Mouse (Mus musculus): Measurements from ENCODE around the gene Srrt. TPM values are rescaled to one million over a fixed set of nuclear protein-coding genes. Genes with fewer than 3 reads are reported as not detected.

Gene Srrt
- polyA plus RNA-seq, 1 experiment: 461 TPM

DNA sequence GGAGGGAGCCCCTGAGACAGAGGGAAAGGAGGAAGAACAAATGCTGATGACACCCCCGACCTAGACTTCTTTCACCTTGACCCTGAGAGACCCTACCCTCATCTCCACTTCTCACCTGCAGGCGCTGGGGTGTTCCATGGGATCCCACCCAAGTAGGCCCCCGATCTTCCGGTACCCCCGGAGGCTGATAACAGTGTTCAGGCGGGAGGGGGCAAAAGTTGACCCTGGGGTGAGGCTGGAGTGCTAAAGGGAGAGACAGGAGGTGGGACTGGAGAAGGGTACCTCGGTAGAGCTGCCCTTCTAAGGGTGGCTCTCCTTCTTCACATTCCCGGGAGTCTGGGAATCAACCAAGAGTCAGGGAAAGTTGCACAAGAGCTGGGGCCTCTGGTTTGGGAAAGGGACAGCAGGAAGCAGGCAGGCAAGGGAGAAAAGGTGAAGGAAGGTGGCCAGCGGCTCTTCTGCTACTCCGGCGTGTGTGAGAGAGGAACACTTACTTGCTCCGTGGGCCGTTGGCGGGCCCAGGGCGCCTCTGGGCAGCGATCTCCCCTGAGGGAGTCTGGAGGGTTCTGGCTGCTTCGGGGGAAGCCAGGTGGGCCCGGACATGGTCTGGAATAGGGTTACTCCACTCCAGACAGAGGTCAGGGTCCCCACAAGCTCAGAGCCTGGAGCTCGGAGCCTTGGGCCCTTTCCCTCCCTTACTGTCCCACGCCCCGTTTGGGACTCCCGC, 6.2 kb upstream of the Srrt start:
- Histone ChIP-seq H3K4me1 (ENCODE audit: control insufficient read depth, insufficient read depth, low read length) (peaks cover 1% of the 10 kb centered on the region; the same call in 1 of the 2 replicates), H3K4me3 (replicated peaks; ENCODE audit: control insufficient read depth, low read depth, low read length) (peak overlapping the region; percentile 1), H3K27ac (ENCODE audit: control insufficient read depth, insufficient read depth, low read depth, low read length, poor library complexity) (no peak overlapping the region; the same call in 1 of the 2 replicates)
- 6% methylated on average over 22 of the region's 22 CpGs for WGBS
- TF ChIP-seq CTCF (IDR thresholded peaks at IDR 0.05; ENCODE audit: control insufficient read depth, insufficient read depth, low read length) (no peak), POLR2A (IDR thresholded peaks at IDR 0.05; ENCODE audit: borderline replicate concordance, control insufficient read depth, low read depth, low read length) (no peak)

DNA sequence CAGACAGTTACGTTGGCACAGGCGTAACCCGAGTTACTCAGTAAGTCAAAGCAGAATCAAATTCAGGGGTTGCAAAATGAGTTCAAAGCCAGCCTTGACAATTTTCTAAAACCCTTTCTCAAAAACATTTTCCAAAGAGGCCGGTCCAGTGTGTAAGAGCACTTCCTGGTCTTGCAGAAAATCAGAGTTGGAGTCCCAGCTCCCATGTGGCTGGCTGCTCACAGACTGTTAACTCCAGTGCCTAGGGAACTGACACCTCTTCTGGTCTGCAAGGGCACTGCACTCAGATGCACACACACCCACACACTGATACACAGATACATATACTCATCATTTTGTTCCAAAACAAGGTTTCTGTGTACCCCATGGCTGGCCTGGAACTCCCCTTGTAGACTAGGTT, 882 bp upstream of the Srrt start:
- TF ChIP-seq CTCF (IDR thresholded peaks at IDR 0.05; ENCODE audit: control insufficient read depth, insufficient read depth, low read length) (no peak), POLR2A (IDR thresholded peaks at IDR 0.05; ENCODE audit: borderline replicate concordance, control insufficient read depth, low read depth, low read length) (no peak)
- Histone ChIP-seq H3K4me1 (ENCODE audit: control insufficient read depth, insufficient read depth, low read length) (peaks cover 3% of the 10 kb centered on the region), H3K4me3 (replicated peaks; ENCODE audit: control insufficient read depth, low read depth, low read length) (no peak overlapping the region), H3K27ac (ENCODE audit: control insufficient read depth, insufficient read depth, low read depth, low read length, poor library complexity) (no peak overlapping the region)
- 93% methylated on average over 4 of the region's 4 CpGs for WGBS

DNA sequence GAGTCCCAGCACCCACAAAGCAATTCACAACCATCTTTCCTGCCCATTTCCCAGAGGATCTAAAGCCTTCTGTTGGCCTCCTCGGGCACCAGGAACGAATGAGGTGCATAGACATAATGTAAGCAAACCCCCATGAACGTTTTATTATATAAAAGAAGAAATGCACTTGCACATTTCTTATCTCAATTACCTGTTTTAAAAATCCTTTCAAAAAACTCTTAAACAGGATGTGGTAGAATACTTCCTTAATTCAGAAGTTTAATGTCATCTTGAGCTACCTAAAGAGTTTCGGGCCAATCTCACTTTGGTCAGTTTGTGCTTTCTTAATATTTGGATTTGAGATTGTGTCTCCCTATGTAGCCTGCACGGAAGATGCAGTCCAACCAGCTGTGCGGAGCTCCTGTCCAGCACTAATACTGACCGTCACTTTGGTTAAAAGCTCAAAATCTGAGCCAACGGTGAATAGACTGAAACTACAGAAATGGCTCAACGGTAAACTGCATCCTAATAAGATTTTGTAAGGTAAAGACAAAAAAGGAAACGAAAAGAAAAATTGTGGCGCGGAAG, 952 bp downstream of the Srrt start:
- peak overlapping the region; percentile 88 for H3K27ac ChIP-seq (ENCODE audit: control insufficient read depth, insufficient read depth, low read depth, low read length, poor library complexity)

DNA sequence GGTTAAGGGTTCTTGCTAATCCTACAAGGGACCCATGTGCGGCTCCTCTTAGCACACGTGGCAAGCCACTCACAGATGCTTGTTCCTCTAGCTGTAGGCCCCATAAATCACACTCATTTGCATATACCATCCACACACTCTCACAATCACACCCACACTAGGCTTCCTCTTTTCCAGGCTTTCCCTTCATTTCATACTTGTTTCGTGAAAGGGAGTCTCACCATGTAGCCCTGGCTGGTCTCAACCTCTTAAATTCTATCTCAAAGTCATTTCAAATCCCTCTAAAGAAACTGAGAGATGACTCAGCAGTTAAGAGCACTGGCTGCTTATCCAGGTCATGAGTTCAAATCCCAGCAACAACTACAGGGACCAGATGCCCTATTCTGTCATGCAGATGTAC, 1.7 kb downstream of the Srrt start:
- TF ChIP-seq CTCF (IDR thresholded peaks at IDR 0.05; ENCODE audit: control insufficient read depth, insufficient read depth, low read length) (no peak), POLR2A (IDR thresholded peaks at IDR 0.05; ENCODE audit: borderline replicate concordance, control insufficient read depth, low read depth, low read length) (no peak)
- WGBS: 14% methylated on average over 3 of the region's 3 CpGs
- H3K27ac ChIP-seq (ENCODE audit: control insufficient read depth, insufficient read depth, low read depth, low read length, poor library complexity): no peak overlapping the region
- no peak overlapping the region for H3K4me3 ChIP-seq (replicated peaks; ENCODE audit: control insufficient read depth, low read depth, low read length)
- peaks cover 3% of the 10 kb centered on the region for H3K4me1 ChIP-seq (ENCODE audit: control insufficient read depth, insufficient read depth, low read length)

More for the DNA sequence above, 952 bp downstream of the Srrt start:
- under 1% methylated on average over 12 of the region's 12 CpGs for WGBS
- TF ChIP-seq POLR2A (IDR thresholded peaks at IDR 0.05; ENCODE audit: borderline replicate concordance, control insufficient read depth, low read depth, low read length) (no peak), CTCF (IDR thresholded peaks at IDR 0.05; ENCODE audit: control insufficient read depth, insufficient read depth, low read length) (no peak)
- H3K4me3 ChIP-seq (replicated peaks; ENCODE audit: control insufficient read depth, low read depth, low read length): peak overlapping the region; percentile 81
- H3K4me1 ChIP-seq (ENCODE audit: control insufficient read depth, insufficient read depth, low read length): peaks cover 3% of the 10 kb centered on the region

DNA sequence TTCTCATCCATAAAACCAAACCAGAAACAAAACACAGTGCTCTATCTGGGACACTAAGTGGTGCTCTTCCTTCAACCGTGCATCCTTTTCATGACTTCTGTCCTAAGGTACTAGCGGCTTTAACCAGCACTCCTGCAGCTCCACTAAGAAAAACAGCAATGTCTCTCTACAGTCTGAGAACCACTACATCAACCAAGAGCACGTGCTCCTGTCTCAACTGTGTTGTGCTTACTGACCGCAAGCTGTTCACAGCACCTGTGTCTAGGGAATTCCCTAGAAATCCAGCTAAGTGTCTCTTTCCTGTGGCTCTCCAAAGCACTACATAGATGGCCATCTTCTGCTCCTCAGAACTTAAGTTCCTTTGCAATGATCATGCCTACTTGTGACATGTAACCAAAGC, 2.7 kb downstream of the Srrt start:
- Histone ChIP-seq H3K4me3 (replicated peaks; ENCODE audit: control insufficient read depth, low read depth, low read length) (no peak overlapping the region), H3K27ac (ENCODE audit: control insufficient read depth, insufficient read depth, low read depth, low read length, poor library complexity) (no peak overlapping the region), H3K4me1 (ENCODE audit: control insufficient read depth, insufficient read depth, low read length) (peaks cover 2% of the 10 kb centered on the region)
- 71% methylated on average over 4 of the region's 4 CpGs for WGBS
- TF ChIP-seq POLR2A (IDR thresholded peaks at IDR 0.05; ENCODE audit: borderline replicate concordance, control insufficient read depth, low read depth, low read length): no peak
- TF ChIP-seq CTCF (IDR thresholded peaks at IDR 0.05; ENCODE audit: control insufficient read depth, insufficient read depth, low read length): no peak

DNA sequence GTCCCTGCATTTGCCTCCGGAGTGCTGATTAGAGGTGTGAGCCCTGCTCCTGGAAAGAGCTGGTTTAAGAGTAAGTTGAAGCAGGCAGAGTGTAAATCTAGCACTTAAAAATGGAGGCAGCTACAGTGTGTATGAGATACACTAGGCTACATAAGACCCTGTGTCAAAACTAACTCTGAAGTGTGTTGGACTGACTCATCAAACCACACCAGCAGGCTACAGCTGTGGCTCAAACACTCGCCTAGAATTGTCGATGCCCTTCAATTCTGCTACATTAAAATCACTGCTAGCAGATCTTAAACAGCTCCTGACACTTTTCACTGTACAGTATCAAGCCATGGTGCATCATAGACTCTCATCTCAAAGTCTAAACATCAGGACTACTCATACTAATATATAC, 3.3 kb downstream of the Srrt start:
- WGBS: 56% methylated on average over 3 of the region's 3 CpGs
- H3K4me3 ChIP-seq (replicated peaks; ENCODE audit: control insufficient read depth, low read depth, low read length): no peak overlapping the region
- H3K27ac ChIP-seq (ENCODE audit: control insufficient read depth, insufficient read depth, low read depth, low read length, poor library complexity): no peak overlapping the region
- no peak for TF ChIP-seq CTCF (IDR thresholded peaks at IDR 0.05; ENCODE audit: control insufficient read depth, insufficient read depth, low read length)
- no peak for TF ChIP-seq POLR2A (IDR thresholded peaks at IDR 0.05; ENCODE audit: borderline replicate concordance, control insufficient read depth, low read depth, low read length)
- peaks cover 2% of the 10 kb centered on the region for H3K4me1 ChIP-seq (ENCODE audit: control insufficient read depth, insufficient read depth, low read length)

DNA sequence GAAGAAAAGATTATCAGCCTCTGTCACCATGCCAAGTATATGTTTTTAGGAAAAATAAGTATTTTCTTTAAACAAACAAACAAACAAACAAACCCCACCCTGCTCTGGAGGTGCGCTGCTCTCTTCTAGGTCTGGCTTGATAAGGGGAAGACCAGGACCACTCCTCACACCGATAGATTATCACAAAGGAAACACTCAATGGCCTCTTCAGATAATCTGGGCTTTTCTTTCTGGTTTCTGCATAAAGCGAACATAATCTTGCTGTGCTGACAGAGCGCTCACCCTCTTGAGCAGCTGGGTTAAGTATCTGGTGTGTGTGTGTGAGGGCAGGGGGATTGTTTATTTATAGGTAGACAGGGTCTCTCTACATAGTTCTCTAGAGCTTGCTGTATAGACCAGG, 3.9 kb downstream of the Srrt start:
- H3K4me1 ChIP-seq (ENCODE audit: control insufficient read depth, insufficient read depth, low read length): peaks cover 2% of the 10 kb centered on the region
- TF ChIP-seq POLR2A (IDR thresholded peaks at IDR 0.05; ENCODE audit: borderline replicate concordance, control insufficient read depth, low read depth, low read length) (no peak), CTCF (IDR thresholded peaks at IDR 0.05; ENCODE audit: control insufficient read depth, insufficient read depth, low read length) (no peak)
- H3K27ac ChIP-seq (ENCODE audit: control insufficient read depth, insufficient read depth, low read depth, low read length, poor library complexity): no peak overlapping the region
- WGBS: 58% methylated on average over 4 of the region's 4 CpGs
- no peak overlapping the region for H3K4me3 ChIP-seq (replicated peaks; ENCODE audit: control insufficient read depth, low read depth, low read length)

DNA sequence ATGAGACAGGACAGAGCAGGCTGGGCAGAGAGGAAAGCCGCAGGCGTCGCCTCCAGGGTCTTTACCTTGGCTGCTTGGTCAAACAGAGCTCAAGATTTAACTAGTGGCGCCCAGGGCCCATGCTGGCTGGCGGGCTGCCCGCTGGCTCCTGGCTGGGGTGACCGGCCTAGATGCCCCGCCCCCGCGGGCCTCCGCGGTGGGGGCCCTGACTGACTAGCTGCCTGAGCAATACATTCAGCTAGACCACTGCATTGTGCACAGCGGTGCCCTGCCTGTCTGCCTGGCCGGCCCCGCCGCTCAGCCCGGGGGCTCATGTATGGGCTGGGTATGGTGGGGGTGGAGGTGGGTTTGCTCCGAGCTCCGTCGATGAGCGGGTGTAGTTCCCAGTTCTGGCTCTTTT, 6.2 kb downstream of the Srrt start:
- 91% methylated on average over 21 of the region's 21 CpGs for WGBS
- no peak for TF ChIP-seq CTCF (IDR thresholded peaks at IDR 0.05; ENCODE audit: control insufficient read depth, insufficient read depth, low read length)
- TF ChIP-seq POLR2A (IDR thresholded peaks at IDR 0.05; ENCODE audit: borderline replicate concordance, control insufficient read depth, low read depth, low read length): no peak
- Histone ChIP-seq H3K4me3 (replicated peaks; ENCODE audit: control insufficient read depth, low read depth, low read length) (no peak overlapping the region), H3K4me1 (ENCODE audit: control insufficient read depth, insufficient read depth, low read length) (peaks cover under 1% of the 10 kb centered on the region), H3K27ac (ENCODE audit: control insufficient read depth, insufficient read depth, low read depth, low read length, poor library complexity) (no peak overlapping the region)

Measured in bone marrow, adult 2 months (tissue).